Mouse (Mus musculus) kidney, adult 2 months (tissue): ENCODE data around the gene Celf1.

Experiments used
- CTCF ChIP-seq: fragments of 200-500 bp; conservative IDR thresholded peaks from 2 replicates; pipeline ENCODE4 v1.5.1; 2011; ENCODE audit warnings: low read depth, mild to moderate bottlenecking, control low read depth, low read length, moderate library complexity, mixed read lengths; ENCODE audit not compliant: insufficient read depth, insufficient read length
- POLR2A ChIP-seq: fragments of 200-500 bp; IDR thresholded peaks from one replicate; pipeline ENCODE4 v1.6.1; 2011; ENCODE audit warnings: low read depth, low read length, control low read depth

GRCm38 (mm10) chr2:90916560-90917232, 23.5 kb upstream of the Celf1 start:
- TF ChIP-seq CTCF (no peak), POLR2A (no peak)
